Mouse (Mus musculus) stomach, embryonic 15.5 days (tissue): ENCODE data around the gene Man1a2. TPM values are rescaled to one million over a fixed set of nuclear protein-coding genes. Genes with fewer than 3 reads are reported as not detected.

ENCODE experiments used
- ATAC-seq: fragments of 200-750 bp; cut with Nextera tagmentation; 2 replicates; pipeline ENCODE4 v1.8.0; 2017; ENCODE audit warnings: low read depth, moderate number of reproducible peaks, moderate TSS enrichment; ENCODE audit not compliant: insufficient read depth, low FRiP score
- H3K27ac ChIP-seq: fragments of 300-500 bp; sonication (generic); 2 replicates; pipeline ENCODE4 v1.5.1; 2015; ENCODE audit warnings: mild to moderate bottlenecking, inconsistent platforms
- H3K27me3 ChIP-seq: fragments of 300-500 bp; sonication (generic); replicated peaks from 2 replicates; pipeline ENCODE4 v1.6.1; 2015; ENCODE audit warnings: inconsistent platforms
- H3K36me3 ChIP-seq: fragments of 300-500 bp; sonication (generic); 2 replicates; pipeline ENCODE4 v1.6.1; 2015; ENCODE audit warnings: inconsistent platforms
- H3K4me1 ChIP-seq: fragments of 300-500 bp; sonication (generic); 2 replicates; pipeline ENCODE4 v1.6.1; 2015; ENCODE audit warnings: inconsistent platforms
- H3K4me2 ChIP-seq: fragments of 300-500 bp; sonication (generic); 2 replicates; pipeline ENCODE4 v1.6.1; 2015; ENCODE audit warnings: mild to moderate bottlenecking, inconsistent platforms
- H3K4me3 ChIP-seq: fragments of 300-500 bp; sonication (generic); replicated peaks from 2 replicates; pipeline ENCODE4 v1.5.1; 2015; ENCODE audit warnings: inconsistent platforms
- H3K9ac ChIP-seq: fragments of 300-500 bp; sonication (generic); 2 replicates; pipeline ENCODE4 v1.6.1; 2015; ENCODE audit warnings: inconsistent platforms
- H3K9me3 ChIP-seq: fragments of 300-500 bp; sonication (generic); 2 replicates; pipeline ENCODE4 v1.6.1; 2016; ENCODE audit warnings: inconsistent platforms
- WGBS: fragments of 180-500 bp; shearing (Covaris S2); methylation state at CpG from one replicate; pipeline ENCODE4 v1.1.7; 2015; 5-methylcytosine and 5-hydroxymethylcytosine counted together
- polyA plus RNA-seq: library from polyadenylated mRNA; unstranded; fragments of >200 nt; fragmentation: Nextera tagmentation; extraction: Ambion mirVana; gene quantifications from 2 replicates; pipeline ENCODE4 v1.2.1, GENCODE M21; 2015

Gene Man1a2
- polyA plus RNA-seq, 1 experiment from 2014 or later, result 94.8 TPM

GRCm38 (mm10) chr3:100682281-100682680 lies 3.0 kb downstream of the Man1a2 start:
- H3K4me3 ChIP-seq, result peak overlapping the region; percentile 33; the same call in 1 of the 2 replicates
- H3K9me3 ChIP-seq, result no peaks in the 10 kb centered on the region
- 27% methylated on average over 4 of the region's 4 CpGs for WGBS
- no peak overlapping the region for H3K27ac ChIP-seq
- no peak for ATAC-seq
- peak overlapping the region; percentile 56 for H3K4me2 ChIP-seq
- H3K9ac ChIP-seq, result no peak overlapping the region
- H3K27me3 ChIP-seq, result no peaks in the 10 kb centered on the region
- peaks cover 8% of the 10 kb centered on the region; the same call in 1 of the 2 replicates for H3K4me1 ChIP-seq
- no peaks in the 10 kb centered on the region for H3K36me3 ChIP-seq

- Histone ChIP-seq H3K9ac (no peak overlapping the region), H3K27me3 (no peaks in the 10 kb centered on the region)
- 13% methylated on average over 11 of the region's 11 CpGs for WGBS
Observed at GRCm38 (mm10) chr3:100681448-100682092, 3.7 kb downstream of the Man1a2 start.

GRCm38 (mm10) chr3:100680226-100680625 lies 5.1 kb downstream of the Man1a2 start:
- Histone ChIP-seq H3K9ac (no peak overlapping the region), H3K27me3 (no peaks in the 10 kb centered on the region), H3K4me3 (no peak overlapping the region), H3K9me3 (no peaks in the 10 kb centered on the region), H3K4me1 (peaks cover 8% of the 10 kb centered on the region; the same call in 1 of the 2 replicates), H3K27ac (no peak overlapping the region), H3K36me3 (no peaks in the 10 kb centered on the region), H3K4me2 (no peak overlapping the region)
- 67% methylated on average over 2 of the region's 2 CpGs for WGBS
- no peak for ATAC-seq

More at GRCm38 (mm10) chr3:100681448-100682092, 3.7 kb downstream of the Man1a2 start:
- no peak for ATAC-seq
- Histone ChIP-seq H3K27ac (no peak overlapping the region), H3K9me3 (no peaks in the 10 kb centered on the region), H3K4me1 (peaks cover 8% of the 10 kb centered on the region; the same call in 1 of the 2 replicates), H3K36me3 (no peaks in the 10 kb centered on the region), H3K4me2 (peak overlapping the region; percentile 56), H3K4me3 (peak overlapping the region; percentile 15)

- 77% methylated on average over 6 of the region's 6 CpGs for WGBS
- no peaks in the 10 kb centered on the region for H3K36me3 ChIP-seq
- no peaks in the 10 kb centered on the region for H3K27me3 ChIP-seq
- H3K4me2 ChIP-seq, result no peak overlapping the region
- no peak overlapping the region for H3K9ac ChIP-seq
- no peaks in the 10 kb centered on the region for H3K9me3 ChIP-seq
- no peak overlapping the region for H3K27ac ChIP-seq
- H3K4me3 ChIP-seq, result no peak overlapping the region
- H3K4me1 ChIP-seq, result peaks cover 8% of the 10 kb centered on the region; the same call in 1 of the 2 replicates
- ATAC-seq, result no peak
Observed at GRCm38 (mm10) chr3:100678951-100679570, 6.2 kb downstream of the Man1a2 start.

- H3K36me3 ChIP-seq, result no peaks in the 10 kb centered on the region
- 75% methylated on average over 4 of the region's 4 CpGs for WGBS
- no peaks in the 10 kb centered on the region for H3K9me3 ChIP-seq
- H3K27ac ChIP-seq, result no peak overlapping the region
- no peak overlapping the region for H3K4me3 ChIP-seq
- no peak for ATAC-seq
- peaks cover under 1% of the 10 kb centered on the region; the same call in 1 of the 2 replicates for H3K4me1 ChIP-seq
- no peak overlapping the region for H3K9ac ChIP-seq
- H3K27me3 ChIP-seq, result no peaks in the 10 kb centered on the region
- H3K4me2 ChIP-seq, result no peak overlapping the region
Observed at GRCm38 (mm10) chr3:100675146-100675545, 10.2 kb downstream of the Man1a2 start.

- no peak overlapping the region for H3K27ac ChIP-seq
- H3K9ac ChIP-seq, result no peak overlapping the region
- no peak overlapping the region for H3K4me3 ChIP-seq
- no peak for ATAC-seq
- H3K9me3 ChIP-seq, result no peaks in the 10 kb centered on the region
- H3K4me1 ChIP-seq, result no peaks in the 10 kb centered on the region
- H3K27me3 ChIP-seq, result no peaks in the 10 kb centered on the region
- no peak overlapping the region for H3K4me2 ChIP-seq
- no peaks in the 10 kb centered on the region for H3K36me3 ChIP-seq
- WGBS, result 78% methylated on average over 2 of the region's 2 CpGs
Observed at GRCm38 (mm10) chr3:100670412-100670811, 14.9 kb downstream of the Man1a2 start.

- no peak overlapping the region for H3K27ac ChIP-seq
- H3K4me2 ChIP-seq, result no peak overlapping the region
- no peak for ATAC-seq
- no peaks in the 10 kb centered on the region for H3K27me3 ChIP-seq
- H3K9me3 ChIP-seq, result no peaks in the 10 kb centered on the region
- no peak overlapping the region for H3K4me3 ChIP-seq
- WGBS, result 83% methylated on average over 1 of the region's 1 CpGs
- H3K36me3 ChIP-seq, result 0 out of 2 replicates have a peak, but pooled peaks cover 3% of the 10 kb centered on the region
- H3K4me1 ChIP-seq, result no peaks in the 10 kb centered on the region
- no peak overlapping the region for H3K9ac ChIP-seq
Observed at GRCm38 (mm10) chr3:100653291-100653690, 32.0 kb downstream of the Man1a2 start.

- Histone ChIP-seq H3K4me2 (no peak overlapping the region), H3K4me1 (no peaks in the 10 kb centered on the region), H3K27me3 (no peaks in the 10 kb centered on the region), H3K27ac (no peak overlapping the region), H3K9ac (no peak overlapping the region), H3K9me3 (no peaks in the 10 kb centered on the region), H3K4me3 (no peak overlapping the region), H3K36me3 (no peaks in the 10 kb centered on the region)
- 91% methylated on average over 8 of the region's 8 CpGs for WGBS
- no peak for ATAC-seq
Observed at GRCm38 (mm10) chr3:100641581-100641980, 43.7 kb downstream of the Man1a2 start.

- 75% methylated on average over 2 of the region's 2 CpGs for WGBS
- Histone ChIP-seq H3K9me3 (no peaks in the 10 kb centered on the region), H3K4me2 (no peak overlapping the region), H3K4me1 (no peaks in the 10 kb centered on the region), H3K9ac (no peak overlapping the region), H3K27ac (no peak overlapping the region), H3K36me3 (no peaks in the 10 kb centered on the region), H3K27me3 (no peaks in the 10 kb centered on the region), H3K4me3 (no peak overlapping the region)
- ATAC-seq, result no peak
Observed at GRCm38 (mm10) chr3:100636255-100636654, 49.0 kb downstream of the Man1a2 start.

- Histone ChIP-seq H3K27ac (no peak overlapping the region), H3K9me3 (no peaks in the 10 kb centered on the region), H3K36me3 (no peaks in the 10 kb centered on the region), H3K9ac (no peak overlapping the region), H3K27me3 (no peaks in the 10 kb centered on the region), H3K4me3 (no peak overlapping the region), H3K4me1 (no peaks in the 10 kb centered on the region), H3K4me2 (no peak overlapping the region)
- WGBS, result 90% methylated on average over 4 of the region's 4 CpGs
- ATAC-seq, result no peak
Observed at GRCm38 (mm10) chr3:100634821-100635220, 50.5 kb downstream of the Man1a2 start.

- no peak for ATAC-seq
- Histone ChIP-seq H3K4me3 (no peak overlapping the region), H3K9me3 (no peaks in the 10 kb centered on the region), H3K9ac (no peak overlapping the region), H3K36me3 (no peaks in the 10 kb centered on the region), H3K27ac (no peak overlapping the region), H3K27me3 (no peaks in the 10 kb centered on the region), H3K4me1 (no peaks in the 10 kb centered on the region), H3K4me2 (no peak overlapping the region)
- 48% methylated on average over 4 of the region's 4 CpGs for WGBS
Observed at GRCm38 (mm10) chr3:100618511-100618910, 66.8 kb downstream of the Man1a2 start.

- Histone ChIP-seq H3K36me3 (no peaks in the 10 kb centered on the region), H3K9ac (no peak overlapping the region), H3K27me3 (no peaks in the 10 kb centered on the region), H3K9me3 (no peaks in the 10 kb centered on the region), H3K4me3 (no peak overlapping the region), H3K27ac (no peak overlapping the region), H3K4me2 (no peak overlapping the region), H3K4me1 (no peaks in the 10 kb centered on the region)
- WGBS, result 38% methylated on average over 1 of the region's 1 CpGs
- no peak for ATAC-seq
Observed at GRCm38 (mm10) chr3:100610916-100611315, 74.4 kb downstream of the Man1a2 start.
